ENCODE assay signal across 12 mouse cellular contexts in the genomic region with DNA sequence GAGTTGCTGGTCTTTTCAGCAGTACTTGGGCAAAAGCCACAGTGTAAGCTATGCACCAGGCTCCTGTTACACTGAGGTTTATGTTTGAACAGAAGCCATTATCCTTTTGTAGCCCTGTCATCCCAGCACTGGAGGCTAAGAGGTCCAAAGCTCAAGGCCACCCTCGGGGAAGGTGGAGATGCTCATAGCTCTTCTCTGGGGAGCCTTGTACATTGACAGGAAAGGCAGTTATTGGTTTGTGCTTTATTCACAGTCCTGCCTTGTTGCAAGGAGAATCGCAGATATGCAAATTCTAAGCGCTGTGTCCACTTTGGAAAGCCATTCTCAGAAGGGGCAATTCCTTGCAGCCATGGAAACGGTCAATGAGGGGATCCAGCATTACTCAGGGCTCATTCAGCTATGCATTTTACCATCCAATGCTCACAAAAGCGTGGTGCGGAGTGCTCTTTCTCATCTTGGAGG.
A peak's percentile ranks its signal among the peaks of the same experiment; 100 is the strongest.
DNase-seq lines count a peak whose midpoint lies in the region; ATAC-seq and TF ChIP-seq lines count a peak whose summit lies in the region.
"Had no signal": no experiment of that assay in that cellular context is flagged by ENCODE, and none has a peak within 500 bp of the region (broad histone marks: within the 10 kb centered on the region; RNA-seq: fewer than 3 reads in every experiment).

No protein-coding gene starts in this region.

- no peak overlapping the region for H3K9ac ChIP-seq in heart, embryonic 13.5 days
- H3K9ac ChIP-seq in forebrain, embryonic 14.5 days (ENCODE audit: low read length), result no peak overlapping the region
- H3K9ac ChIP-seq in neural tube, embryonic 12.5 days, result no peak overlapping the region

- H3K4me2 ChIP-seq in heart, embryonic 13.5 days, result no peak overlapping the region
- no peak overlapping the region for H3K4me2 ChIP-seq in forebrain, embryonic 14.5 days (ENCODE audit: low read length)
- no peak overlapping the region for H3K4me2 ChIP-seq in neural tube, embryonic 12.5 days (replicated peaks)

- H3K27me3 ChIP-seq in heart, embryonic 13.5 days (replicated peaks), result no peaks in the 10 kb centered on the region
- no peaks in the 10 kb centered on the region for H3K27me3 ChIP-seq in forebrain, embryonic 14.5 days (replicated peaks; ENCODE audit: control insufficient read depth, insufficient read depth, low read length)
- no peaks in the 10 kb centered on the region for H3K27me3 ChIP-seq in limb, embryonic 10.5 days (ENCODE audit: low read depth, poor library complexity, severe bottlenecking)
- no peaks in the 10 kb centered on the region for H3K27me3 ChIP-seq in neural tube, embryonic 12.5 days (replicated peaks)
- no peaks in the 10 kb centered on the region for H3K27me3 ChIP-seq in kidney, adult 2 months (replicated peaks; ENCODE audit: control insufficient read depth, insufficient read depth, low read length)

- H3K27ac ChIP-seq in heart, embryonic 13.5 days (replicated peaks), result peak overlapping the region; percentile 78
- peak overlapping the region; percentile 52; the same call in 1 of the 2 replicates for H3K27ac ChIP-seq in forebrain, embryonic 14.5 days (ENCODE audit: low read depth, low read length)
- no peak overlapping the region for H3K27ac ChIP-seq in limb, embryonic 10.5 days
- no peak overlapping the region; the same call in 1 of the 2 replicates for H3K27ac ChIP-seq in neural tube, embryonic 12.5 days
- no peak overlapping the region for H3K27ac ChIP-seq in kidney, adult 2 months (ENCODE audit: insufficient read depth, low read depth, low read length)

- TF ChIP-seq POLR2A in kidney, adult 2 months (IDR thresholded peaks at IDR 0.05; ENCODE audit: low read depth, low read length), result no peak

- no peaks in the 10 kb centered on the region for H3K9me3 ChIP-seq in heart, embryonic 13.5 days
- H3K9me3 ChIP-seq in forebrain, embryonic 14.5 days (replicated peaks; ENCODE audit: control insufficient read depth, low read length), result no peaks in the 10 kb centered on the region
- H3K9me3 ChIP-seq in limb, embryonic 10.5 days (replicated peaks), result no peaks in the 10 kb centered on the region
- no peaks in the 10 kb centered on the region for H3K9me3 ChIP-seq in neural tube, embryonic 12.5 days

- peaks cover 28% of the 10 kb centered on the region for H3K4me1 ChIP-seq in heart, embryonic 13.5 days
- peaks cover 24% of the 10 kb centered on the region for H3K4me1 ChIP-seq in forebrain, embryonic 14.5 days (ENCODE audit: control insufficient read depth, insufficient read depth, low read length)
- peaks cover 18% of the 10 kb centered on the region; the same call in 1 of the 2 replicates for H3K4me1 ChIP-seq in limb, embryonic 10.5 days
- H3K4me1 ChIP-seq in neural tube, embryonic 12.5 days, result peaks cover 26% of the 10 kb centered on the region
- H3K4me1 ChIP-seq in kidney, adult 2 months (ENCODE audit: control insufficient read depth, insufficient read depth, low read length), result no peaks in the 10 kb centered on the region

- ATAC-seq in heart, embryonic 13.5 days (ENCODE audit: extremely low read depth, insufficient number of reproducible peaks, low FRiP score, low TSS enrichment), result no peak
- ATAC-seq in forebrain, embryonic 14.5 days, result peak; percentile 36; the same call in 1 of the 2 replicates
- peak; percentile 49; the same call in 1 of the 2 replicates for ATAC-seq in neural tube, embryonic 12.5 days (ENCODE audit: low FRiP score, low read depth)
- ATAC-seq: activated CD4-positive, CD25-positive, alpha-beta regulatory T cell, adult 4 months had no signal

- H3K36me3 ChIP-seq in heart, embryonic 13.5 days, result no peaks in the 10 kb centered on the region
- H3K36me3 ChIP-seq in forebrain, embryonic 14.5 days (ENCODE audit: control insufficient read depth, insufficient read depth, low read length), result no peaks in the 10 kb centered on the region
- no peaks in the 10 kb centered on the region for H3K36me3 ChIP-seq in limb, embryonic 10.5 days
- H3K36me3 ChIP-seq in neural tube, embryonic 12.5 days, result no peaks in the 10 kb centered on the region
- H3K36me3 ChIP-seq in kidney, adult 2 months (ENCODE audit: control insufficient read depth, insufficient read depth, low read length), result no peaks in the 10 kb centered on the region

- no peak overlapping the region for H3K4me3 ChIP-seq in heart, embryonic 13.5 days
- H3K4me3 ChIP-seq in forebrain, embryonic 14.5 days (ENCODE audit: low read depth, low read length), result no peak overlapping the region
- no peak overlapping the region for H3K4me3 ChIP-seq in limb, embryonic 10.5 days
- H3K4me3 ChIP-seq in neural tube, embryonic 12.5 days, result no peak overlapping the region
- H3K4me3 ChIP-seq in kidney, adult 2 months (ENCODE audit: insufficient read depth, low read depth, low read length), result no peak overlapping the region

- 80% methylated on average over 6 of the region's 6 CpGs for WGBS in heart, embryonic 13.5 days
- 27% methylated on average over 6 of the region's 6 CpGs for WGBS in forebrain, embryonic 14.5 days
- WGBS in limb, embryonic 10.5 days, result 86% methylated on average over 6 of the region's 6 CpGs
- 24% methylated on average over 6 of the region's 6 CpGs for WGBS in neural tube, embryonic 12.5 days
- 71% methylated on average over 6 of the region's 6 CpGs for WGBS in kidney, adult 2 months

- no peak for DNase-seq in heart, adult 8-10 months (ENCODE audit: low spot score)
- DNase-seq in forebrain, embryonic 14.5 days (ENCODE audit: low spot score), result peak; percentile 64
- DNase-seq in limb, embryonic 10.5 days (ENCODE audit: low spot score), result peak; percentile 27
- no peak for DNase-seq in gastrocnemius, postnatal 4 days (ENCODE audit: low spot score in 2 of 2)
- DNase-seq in Muller cell, postnatal 12 days (ENCODE audit: inconsistent ontology term), result no peak
- DNase-seq in kidney, adult 2 months, result no peak
- DNase-seq: kidney, adult 18-20 months; liver; lung, postnatal 36 days had no signal

- TF ChIP-seq CTCF in kidney, adult 2 months (conservative IDR thresholded peaks at IDR 0.05; ENCODE audit: insufficient read depth, insufficient read length, low read depth, low read length), result no peak

Comparison
In these comparisons a context has a peak if more than half of its experiments do, and no peak if none do; other contexts are left out.
1. H3K27ac ChIP-seq: peak in heart, embryonic 13.5 days (single experiment) and forebrain, embryonic 14.5 days (single experiment); none in limb, embryonic 10.5 days (single experiment), neural tube, embryonic 12.5 days (single experiment) and kidney, adult 2 months (single experiment).
2. DNase-seq: peak in forebrain, embryonic 14.5 days (single experiment) and limb, embryonic 10.5 days (single experiment); none in heart, adult 8-10 months (single experiment), gastrocnemius, postnatal 4 days (0 of 2), Muller cell, postnatal 12 days (single experiment) and kidney, adult 2 months (single experiment).